Mouse (Mus musculus): ENCODE results near the gene Bcl9. TPM values are rescaled to one million over a fixed set of nuclear protein-coding genes. Genes with fewer than 3 reads are reported as not detected.
A peak's percentile ranks its signal among the peaks of the same experiment; 100 is the strongest.

The Bcl9 gene
- polyA plus RNA-seq, 1 experiment from 2014 or later, result 102 TPM

DNA sequence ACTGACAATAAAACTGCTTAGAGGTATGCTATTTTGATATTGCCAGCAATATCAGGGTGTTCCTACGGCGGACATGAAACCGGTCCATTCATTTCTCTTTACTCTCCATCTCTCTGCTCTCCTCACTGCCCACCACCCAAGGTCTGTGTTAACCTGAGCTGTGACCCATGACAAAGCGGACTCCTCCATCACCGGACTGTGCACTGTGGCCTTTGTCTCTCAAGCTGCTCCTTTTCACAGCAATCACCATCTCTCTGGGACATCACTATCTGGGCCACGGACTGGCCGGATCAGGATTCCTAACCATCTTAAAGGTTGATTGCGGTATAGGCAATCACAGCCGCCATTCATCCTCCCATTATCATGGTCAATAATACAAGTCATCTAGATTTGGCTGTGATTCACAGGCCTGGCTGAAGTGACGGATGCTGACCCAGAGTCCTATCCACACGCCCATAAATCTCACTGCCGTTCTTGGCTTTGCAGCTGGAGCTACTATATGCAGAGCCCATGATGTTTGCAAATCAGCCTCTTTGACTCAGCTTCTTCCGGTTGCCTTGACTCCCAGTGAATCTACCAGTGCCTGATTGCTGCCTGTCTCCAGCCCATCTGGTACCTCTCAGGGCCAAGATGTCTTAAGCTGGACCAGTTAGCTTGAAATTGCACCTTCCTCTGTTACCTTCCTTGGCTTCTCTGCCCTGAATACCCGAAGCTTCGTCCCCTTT, 28.1 kb upstream of the Bcl9 start:
- ATAC-seq, result peak; percentile 43
- H3K36me3 ChIP-seq (ENCODE audit: control insufficient read depth, insufficient read depth), result no peaks in the 10 kb centered on the region
- no peak overlapping the region for H3K27ac ChIP-seq (ENCODE audit: low read length)
- no peaks in the 10 kb centered on the region for H3K27me3 ChIP-seq (replicated peaks; ENCODE audit: control insufficient read depth, insufficient read depth, low read length)
- WGBS, result 70% methylated on average over 15 of the region's 15 CpGs
- H3K4me2 ChIP-seq (ENCODE audit: low read length), result no peak overlapping the region
- H3K4me1 ChIP-seq (replicated peaks; ENCODE audit: control insufficient read depth, insufficient read depth, low read length), result peaks cover 16% of the 10 kb centered on the region
- H3K4me3 ChIP-seq (replicated peaks; ENCODE audit: low read length), result no peak overlapping the region
- no peaks in the 10 kb centered on the region for H3K9me3 ChIP-seq (ENCODE audit: control insufficient read depth, low read length)
- H3K9ac ChIP-seq (replicated peaks; ENCODE audit: low read depth, low read length), result no peak overlapping the region

DNA sequence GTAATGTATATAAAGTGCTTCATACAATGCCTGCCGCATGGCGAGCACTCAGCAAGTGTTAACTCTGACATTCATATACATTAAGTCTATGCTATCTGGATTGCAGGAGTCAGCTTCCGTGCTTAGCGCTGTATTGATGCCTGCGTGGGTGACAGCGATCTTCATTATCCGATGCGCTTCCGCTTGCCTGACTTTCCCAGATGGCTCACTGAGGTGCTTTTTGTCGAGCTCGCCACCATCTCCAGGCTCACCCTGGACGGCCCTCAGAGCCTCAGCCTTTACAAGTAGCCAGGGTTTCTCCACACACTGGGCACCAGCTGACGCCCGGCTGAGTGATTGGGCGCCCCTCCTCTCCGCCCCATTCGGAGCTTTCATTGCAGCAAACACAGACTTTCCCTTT, 26.3 kb upstream of the Bcl9 start:
- peak; percentile 56 for ATAC-seq
- Histone ChIP-seq H3K27ac (ENCODE audit: low read length) (no peak overlapping the region), H3K4me2 (ENCODE audit: low read length) (peak overlapping the region; percentile 46), H3K27me3 (replicated peaks; ENCODE audit: control insufficient read depth, insufficient read depth, low read length) (no peaks in the 10 kb centered on the region), H3K4me1 (replicated peaks; ENCODE audit: control insufficient read depth, insufficient read depth, low read length) (peaks cover 16% of the 10 kb centered on the region), H3K4me3 (replicated peaks; ENCODE audit: low read length) (peak overlapping the region; percentile 38), H3K36me3 (ENCODE audit: control insufficient read depth, insufficient read depth) (no peaks in the 10 kb centered on the region), H3K9ac (replicated peaks; ENCODE audit: low read depth, low read length) (0 out of 2 replicates have a peak overlapping the region, but pooled peaks have one; percentile 26), H3K9me3 (ENCODE audit: control insufficient read depth, low read length) (no peaks in the 10 kb centered on the region)
- WGBS, result 19% methylated on average over 17 of the region's 17 CpGs

DNA sequence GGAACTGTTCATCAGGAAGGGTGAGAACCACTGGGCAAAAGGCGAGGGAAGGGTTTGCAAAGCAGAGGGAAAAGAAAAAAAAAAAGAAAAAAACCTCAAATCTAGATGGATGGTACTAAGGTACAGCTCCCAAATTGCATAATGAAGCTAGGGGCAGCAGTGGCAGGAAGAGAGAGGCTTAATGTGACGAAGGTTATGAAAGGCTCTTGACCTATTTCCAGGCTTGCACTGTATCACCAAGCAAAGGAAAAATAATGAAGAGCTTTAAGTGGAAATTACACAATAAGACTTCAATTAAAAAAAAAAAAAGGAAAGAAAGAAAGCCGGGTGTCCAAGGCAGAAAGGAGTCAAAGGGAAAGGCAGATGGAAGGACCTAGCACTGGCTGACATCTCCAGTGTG, 19.6 kb upstream of the Bcl9 start:
- Histone ChIP-seq H3K27ac (ENCODE audit: low read length) (no peak overlapping the region), H3K4me2 (ENCODE audit: low read length) (no peak overlapping the region), H3K9me3 (ENCODE audit: control insufficient read depth, low read length) (no peaks in the 10 kb centered on the region), H3K4me3 (replicated peaks; ENCODE audit: low read length) (no peak overlapping the region), H3K4me1 (replicated peaks; ENCODE audit: control insufficient read depth, insufficient read depth, low read length) (peaks cover 6% of the 10 kb centered on the region), H3K9ac (replicated peaks; ENCODE audit: low read depth, low read length) (no peak overlapping the region), H3K36me3 (ENCODE audit: control insufficient read depth, insufficient read depth) (no peaks in the 10 kb centered on the region), H3K27me3 (replicated peaks; ENCODE audit: control insufficient read depth, insufficient read depth, low read length) (no peaks in the 10 kb centered on the region)
- ATAC-seq, result no peak
- WGBS, result 62% methylated on average over 3 of the region's 3 CpGs

DNA sequence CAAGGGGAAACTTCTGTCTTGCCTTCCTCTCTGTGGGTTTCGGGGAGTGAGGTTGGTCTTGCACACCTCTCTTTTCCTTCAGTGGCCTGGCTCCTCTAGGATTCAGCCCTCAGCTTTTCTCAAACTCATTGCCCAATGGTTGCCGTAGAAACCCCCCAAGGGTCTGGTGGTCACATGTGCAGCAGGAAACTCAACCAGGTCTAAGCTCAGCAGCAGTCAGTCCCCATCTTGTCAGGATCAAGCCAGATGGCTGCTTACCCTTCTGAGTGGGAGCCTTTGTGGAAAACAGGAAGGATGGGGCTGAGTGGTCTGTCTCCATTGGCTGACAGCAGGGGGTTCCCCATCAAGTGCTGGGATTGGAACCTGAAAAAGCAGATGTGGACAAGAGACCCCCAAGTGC, 15.7 kb upstream of the Bcl9 start:
- Histone ChIP-seq H3K4me3 (replicated peaks; ENCODE audit: low read length) (no peak overlapping the region), H3K27ac (ENCODE audit: low read length) (no peak overlapping the region), H3K4me2 (ENCODE audit: low read length) (no peak overlapping the region), H3K9ac (replicated peaks; ENCODE audit: low read depth, low read length) (no peak overlapping the region), H3K27me3 (replicated peaks; ENCODE audit: control insufficient read depth, insufficient read depth, low read length) (no peaks in the 10 kb centered on the region), H3K36me3 (ENCODE audit: control insufficient read depth, insufficient read depth) (no peaks in the 10 kb centered on the region), H3K4me1 (replicated peaks; ENCODE audit: control insufficient read depth, insufficient read depth, low read length) (peaks cover 34% of the 10 kb centered on the region), H3K9me3 (ENCODE audit: control insufficient read depth, low read length) (no peaks in the 10 kb centered on the region; the same call in 1 of the 2 replicates)
- no peak for ATAC-seq
- WGBS, result 61% methylated on average over 2 of the region's 2 CpGs

DNA sequence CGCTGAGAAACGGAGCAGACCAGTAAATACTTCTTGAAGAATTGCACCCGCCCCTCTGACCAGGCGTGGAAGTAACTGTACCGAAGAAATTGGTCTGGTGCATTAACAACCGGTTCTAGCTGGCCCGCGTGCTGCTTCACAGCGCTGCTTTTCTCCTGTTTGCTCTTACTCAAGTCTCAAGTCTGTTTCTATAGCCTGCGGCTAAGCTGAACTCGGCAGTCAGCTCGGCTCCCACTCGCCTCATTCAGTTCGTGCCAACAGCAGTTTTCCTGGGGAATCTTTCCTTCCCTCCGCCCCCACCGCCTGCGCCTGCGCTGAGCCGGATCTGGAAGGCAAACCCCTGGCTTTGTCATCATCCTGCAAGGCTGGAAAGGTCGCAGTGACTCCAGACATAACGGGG, 14.3 kb upstream of the Bcl9 start:
- Histone ChIP-seq H3K36me3 (ENCODE audit: control insufficient read depth, insufficient read depth) (no peaks in the 10 kb centered on the region), H3K9ac (replicated peaks; ENCODE audit: low read depth, low read length) (peak overlapping the region; percentile 12), H3K4me3 (replicated peaks; ENCODE audit: low read length) (peak overlapping the region; percentile 32), H3K27ac (ENCODE audit: low read length) (peak overlapping the region; percentile 70), H3K9me3 (ENCODE audit: control insufficient read depth, low read length) (no peaks in the 10 kb centered on the region; the same call in 1 of the 2 replicates), H3K27me3 (replicated peaks; ENCODE audit: control insufficient read depth, insufficient read depth, low read length) (no peaks in the 10 kb centered on the region), H3K4me2 (ENCODE audit: low read length) (peak overlapping the region; percentile 57), H3K4me1 (replicated peaks; ENCODE audit: control insufficient read depth, insufficient read depth, low read length) (peaks cover 45% of the 10 kb centered on the region)
- 18% methylated on average over 21 of the region's 21 CpGs for WGBS
- peak; percentile 66 for ATAC-seq

DNA sequence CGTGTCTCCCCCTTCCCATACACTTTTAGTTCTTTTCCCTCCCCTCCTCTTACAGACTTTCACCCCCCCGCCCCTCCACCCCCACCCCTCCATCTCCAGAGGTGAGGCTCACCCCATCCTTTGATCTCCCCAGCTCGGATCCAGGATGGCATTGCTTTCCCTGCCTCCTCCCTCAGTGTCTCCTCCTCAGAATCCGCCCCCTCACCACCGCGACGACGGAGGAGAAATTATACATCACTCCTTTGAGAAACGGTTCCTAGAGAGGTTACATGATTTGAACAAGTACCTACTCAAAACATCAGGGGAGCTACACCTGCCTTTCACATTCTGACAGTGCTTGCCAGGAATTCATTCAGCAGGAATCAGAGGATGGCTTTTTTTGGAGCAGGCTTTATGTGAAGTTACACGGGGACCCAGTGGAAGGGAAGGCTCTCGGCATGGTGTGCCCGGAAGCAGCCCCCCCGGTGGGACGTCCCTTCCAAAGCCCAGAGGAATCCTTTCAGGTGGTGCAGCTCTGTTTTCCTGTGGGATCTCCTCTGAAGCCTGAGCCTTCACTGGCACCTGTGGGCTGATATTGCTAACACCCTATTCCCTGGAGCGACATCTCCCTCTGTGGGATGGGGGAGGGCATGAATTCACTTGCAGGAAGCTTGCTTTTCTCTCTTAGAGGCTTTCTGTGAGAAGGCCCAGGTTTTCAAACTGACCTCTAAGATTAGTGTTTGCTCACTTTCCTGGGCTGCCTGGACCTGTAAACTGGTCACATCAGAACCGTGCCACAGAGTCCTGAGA, 12.2 kb upstream of the Bcl9 start:
- H3K9me3 ChIP-seq (ENCODE audit: control insufficient read depth, low read length), result no peaks in the 10 kb centered on the region; the same call in 1 of the 2 replicates
- WGBS, result 7% methylated on average over 16 of the region's 16 CpGs
- H3K27me3 ChIP-seq (replicated peaks; ENCODE audit: control insufficient read depth, insufficient read depth, low read length), result no peaks in the 10 kb centered on the region
- H3K36me3 ChIP-seq (ENCODE audit: control insufficient read depth, insufficient read depth), result no peaks in the 10 kb centered on the region
- peak overlapping the region; percentile 43 for H3K9ac ChIP-seq (replicated peaks; ENCODE audit: low read depth, low read length)
- ATAC-seq, result 0 out of 2 replicates have a peak, but pooled peaks have one; percentile 13
- peaks cover 45% of the 10 kb centered on the region for H3K4me1 ChIP-seq (replicated peaks; ENCODE audit: control insufficient read depth, insufficient read depth, low read length)
- H3K4me3 ChIP-seq (replicated peaks; ENCODE audit: low read length), result peak overlapping the region; percentile 23
- peak overlapping the region; percentile 32 for H3K4me2 ChIP-seq (ENCODE audit: low read length)
- peak overlapping the region; percentile 81 for H3K27ac ChIP-seq (ENCODE audit: low read length)

DNA sequence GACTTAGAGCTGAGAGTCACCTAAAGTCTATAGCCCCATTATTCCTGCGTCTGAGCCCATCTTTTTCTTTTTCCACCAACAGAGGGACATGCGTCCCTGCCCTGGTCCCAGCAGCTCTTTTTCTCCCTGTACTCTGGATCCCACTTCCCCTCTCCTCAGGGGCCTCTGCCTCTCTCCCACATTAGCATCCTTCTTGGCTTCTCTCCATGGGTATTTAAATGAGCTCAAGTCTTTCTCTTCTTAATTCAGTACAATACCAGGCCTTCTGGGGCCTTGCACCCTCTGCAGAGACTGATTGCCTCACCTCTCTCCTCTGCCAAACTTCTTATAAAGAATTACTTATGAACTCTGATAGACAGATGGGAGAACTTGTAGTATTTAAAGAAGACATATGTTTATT, 10.7 kb upstream of the Bcl9 start:
- H3K27me3 ChIP-seq (replicated peaks; ENCODE audit: control insufficient read depth, insufficient read depth, low read length), result no peaks in the 10 kb centered on the region
- WGBS, result 17% methylated on average over 2 of the region's 2 CpGs
- peaks cover 44% of the 10 kb centered on the region for H3K4me1 ChIP-seq (replicated peaks; ENCODE audit: control insufficient read depth, insufficient read depth, low read length)
- 0 out of 2 replicates have a peak overlapping the region, but pooled peaks have one; percentile 22 for H3K9ac ChIP-seq (replicated peaks; ENCODE audit: low read depth, low read length)
- peak overlapping the region; percentile 81 for H3K27ac ChIP-seq (ENCODE audit: low read length)
- peak; percentile 81 for ATAC-seq
- H3K9me3 ChIP-seq (ENCODE audit: control insufficient read depth, low read length), result no peaks in the 10 kb centered on the region; the same call in 1 of the 2 replicates
- H3K4me2 ChIP-seq (ENCODE audit: low read length), result peak overlapping the region; percentile 11; the same call in 1 of the 2 replicates
- H3K4me3 ChIP-seq (replicated peaks; ENCODE audit: low read length), result no peak overlapping the region
- no peaks in the 10 kb centered on the region for H3K36me3 ChIP-seq (ENCODE audit: control insufficient read depth, insufficient read depth)

DNA sequence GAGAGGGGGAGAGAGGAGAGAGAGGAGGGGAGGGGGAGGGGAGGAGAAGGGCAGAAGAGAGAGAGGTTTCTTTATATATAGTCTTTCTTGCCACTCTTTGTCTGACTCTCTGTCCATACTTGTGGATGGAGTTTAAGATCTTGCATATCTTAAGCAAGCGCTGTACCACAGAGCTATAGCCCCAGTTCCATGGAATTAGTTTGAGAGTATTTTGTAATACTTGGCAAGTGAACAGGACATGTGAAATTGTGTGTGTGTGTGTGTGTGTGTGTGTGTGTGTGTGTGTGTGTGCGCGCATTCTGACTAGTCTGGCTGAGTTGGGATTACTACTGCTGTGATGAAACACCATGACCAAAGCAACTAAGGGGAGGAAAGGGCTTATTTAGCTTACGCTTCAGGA, 8.2 kb upstream of the Bcl9 start:
- Histone ChIP-seq H3K36me3 (ENCODE audit: control insufficient read depth, insufficient read depth) (no peaks in the 10 kb centered on the region), H3K27me3 (replicated peaks; ENCODE audit: control insufficient read depth, insufficient read depth, low read length) (no peaks in the 10 kb centered on the region), H3K9ac (replicated peaks; ENCODE audit: low read depth, low read length) (no peak overlapping the region), H3K27ac (ENCODE audit: low read length) (no peak overlapping the region), H3K4me3 (replicated peaks; ENCODE audit: low read length) (no peak overlapping the region), H3K4me2 (ENCODE audit: low read length) (no peak overlapping the region), H3K9me3 (ENCODE audit: control insufficient read depth, low read length) (no peaks in the 10 kb centered on the region; the same call in 1 of the 2 replicates), H3K4me1 (replicated peaks; ENCODE audit: control insufficient read depth, insufficient read depth, low read length) (peaks cover 32% of the 10 kb centered on the region)
- ATAC-seq, result no peak
- 68% methylated on average over 4 of the region's 4 CpGs for WGBS

DNA sequence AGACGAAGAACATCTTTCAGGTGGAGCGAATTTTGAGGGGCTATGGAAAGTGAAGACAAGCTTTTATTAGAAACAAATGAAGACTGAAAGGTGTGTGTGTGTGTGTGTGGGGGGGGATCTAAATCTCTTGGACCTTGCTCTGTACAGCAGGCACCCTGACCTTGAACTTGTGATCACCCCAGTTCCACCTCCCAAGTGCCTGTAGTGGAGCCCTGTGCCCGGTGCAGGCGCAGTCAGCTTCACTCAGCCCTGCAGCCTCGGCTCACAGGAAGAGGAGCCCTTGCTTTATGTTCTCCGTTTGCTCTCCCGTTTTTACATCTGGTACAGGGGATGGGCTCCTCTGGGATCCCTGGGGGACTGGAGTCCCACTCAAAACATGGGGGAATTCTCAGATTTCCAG, 3.9 kb upstream of the Bcl9 start:
- Histone ChIP-seq H3K9me3 (ENCODE audit: control insufficient read depth, low read length) (no peaks in the 10 kb centered on the region), H3K27me3 (replicated peaks; ENCODE audit: control insufficient read depth, insufficient read depth, low read length) (no peaks in the 10 kb centered on the region), H3K4me2 (ENCODE audit: low read length) (no peak overlapping the region), H3K36me3 (ENCODE audit: control insufficient read depth, insufficient read depth) (no peaks in the 10 kb centered on the region), H3K9ac (replicated peaks; ENCODE audit: low read depth, low read length) (no peak overlapping the region), H3K27ac (ENCODE audit: low read length) (no peak overlapping the region), H3K4me1 (replicated peaks; ENCODE audit: control insufficient read depth, insufficient read depth, low read length) (peaks cover 15% of the 10 kb centered on the region), H3K4me3 (replicated peaks; ENCODE audit: low read length) (no peak overlapping the region)
- ATAC-seq, result no peak
- 66% methylated on average over 7 of the region's 7 CpGs for WGBS

Measured in forebrain, embryonic 16.5 days (tissue).